Mouse (Mus musculus) limb, embryonic 11.5 days (tissue): ENCODE data around the gene Crlf1. TPM values are rescaled to one million over a fixed set of nuclear protein-coding genes. Genes with fewer than 3 reads are reported as not detected.

ENCODE experiments used
- ATAC-seq: fragments of 200-750 bp; cut with Nextera tagmentation; 2 replicates; pipeline ENCODE4 v1.8.0; 2017; ENCODE audit warnings: low read depth; ENCODE audit not compliant: insufficient number of reproducible peaks, low FRiP score, low TSS enrichment
- DNase-seq: peaks from one replicate; pipeline ENCODE4 v3.0.0-alpha.2; 2015; ENCODE audit warnings: low spot score
- H3K27ac ChIP-seq: fragments of 300-500 bp; sonication (generic); replicated peaks from 2 replicates; pipeline ENCODE4 v1.5.1; 2014; ENCODE audit warnings: low read depth, mild to moderate bottlenecking, low read length
- H3K27me3 ChIP-seq: fragments of 300-500 bp; sonication (generic); 2 replicates; pipeline ENCODE4 v1.6.1; 2014; ENCODE audit warnings: mild to moderate bottlenecking, low read length, mixed read lengths; ENCODE audit not compliant: control insufficient read depth, insufficient read depth
- H3K36me3 ChIP-seq: fragments of 300-500 bp; sonication (generic); 2 replicates; pipeline ENCODE4 v1.6.1; 2014; ENCODE audit warnings: mild to moderate bottlenecking, low read length, moderate library complexity, mixed read lengths; ENCODE audit not compliant: control insufficient read depth, insufficient read depth
- H3K4me1 ChIP-seq: fragments of 300-500 bp; sonication (generic); 2 replicates; pipeline ENCODE4 v1.6.1; 2014; ENCODE audit warnings: low read length, mixed read lengths; ENCODE audit not compliant: control insufficient read depth, insufficient read depth
- H3K4me2 ChIP-seq: fragments of 300-500 bp; sonication (generic); 2 replicates; pipeline ENCODE4 v1.6.1; 2014; ENCODE audit warnings: low read depth, mild to moderate bottlenecking, moderate library complexity; ENCODE audit not compliant: severe bottlenecking
- H3K4me3 ChIP-seq: fragments of 300-500 bp; sonication (generic); 2 replicates; pipeline ENCODE4 v1.5.1; 2014; ENCODE audit warnings: low read depth, low read length
- H3K9ac ChIP-seq: fragments of 300-500 bp; sonication (generic); 2 replicates; pipeline ENCODE4 v1.6.1; 2014; ENCODE audit warnings: mild to moderate bottlenecking, low read length
- H3K9me3 ChIP-seq: fragments of 300-500 bp; sonication (generic); 2 replicates; pipeline ENCODE4 v1.6.1; 2016; ENCODE audit warnings: low read length; ENCODE audit not compliant: control insufficient read depth
- WGBS: fragments of 180-500 bp; shearing (Covaris S2); extraction: QIAGEN DNeasy Blood & Tissue Kit; methylation state at CpG from one replicate; pipeline ENCODE4 v1.1.7; 2014; 5-methylcytosine and 5-hydroxymethylcytosine counted together
- polyA plus RNA-seq: library from polyadenylated mRNA; unstranded; fragments of >200 nt; fragmentation: Nextera tagmentation; extraction: Ambion mirVana; gene quantifications from 2 replicates; pipeline ENCODE4 v1.2.1, GENCODE M21; 2014

Crlf1 gene
- polyA plus RNA-seq, 1 experiment from 2014 or later, result 85.8 TPM

GRCm38 (mm10) chr8:70547762-70548161 is 54.8 kb downstream of the Crlf1 start:
- ATAC-seq (no peak), DNase-seq (no peak)
- 92% methylated on average over 6 of the region's 6 CpGs for WGBS
- no peaks in the 10 kb centered on the region for H3K4me1 ChIP-seq
- H3K9me3 ChIP-seq, result no peaks in the 10 kb centered on the region
- H3K4me3 ChIP-seq, result no peak overlapping the region
- no peak overlapping the region for H3K9ac ChIP-seq
- no peak overlapping the region for H3K27ac ChIP-seq
- no peaks in the 10 kb centered on the region for H3K27me3 ChIP-seq
- no peaks in the 10 kb centered on the region; the same call in 1 of the 2 replicates for H3K36me3 ChIP-seq
- no peak overlapping the region for H3K4me2 ChIP-seq

- 91% methylated on average over 10 of the region's 10 CpGs for WGBS
- ATAC-seq (no peak), DNase-seq (no peak)
- Histone ChIP-seq H3K4me1 (no peaks in the 10 kb centered on the region), H3K9me3 (no peaks in the 10 kb centered on the region), H3K4me2 (no peak overlapping the region), H3K27ac (no peak overlapping the region), H3K36me3 (no peaks in the 10 kb centered on the region), H3K4me3 (no peak overlapping the region), H3K9ac (no peak overlapping the region), H3K27me3 (no peaks in the 10 kb centered on the region)
These were observed 56.6 kb downstream of the Crlf1 start for GRCm38 (mm10) chr8:70549412-70550184.

GRCm38 (mm10) chr8:70551558-70552161 is 58.7 kb downstream of the Crlf1 start:
- Histone ChIP-seq H3K27me3 (no peaks in the 10 kb centered on the region), H3K4me2 (no peak overlapping the region), H3K9ac (no peak overlapping the region), H3K9me3 (no peaks in the 10 kb centered on the region), H3K4me3 (no peak overlapping the region), H3K4me1 (no peaks in the 10 kb centered on the region), H3K27ac (no peak overlapping the region), H3K36me3 (no peaks in the 10 kb centered on the region)
- DNase-seq (no peak), ATAC-seq (no peak)
- WGBS, result 77% methylated on average over 3 of the region's 3 CpGs

GRCm38 (mm10) chr8:70552836-70553235 is 59.9 kb downstream of the Crlf1 start:
- H3K9me3 ChIP-seq, result no peaks in the 10 kb centered on the region
- no peaks in the 10 kb centered on the region for H3K4me1 ChIP-seq
- H3K4me2 ChIP-seq, result no peak overlapping the region
- DNase-seq, result no peak
- no peak for ATAC-seq
- H3K27ac ChIP-seq, result no peak overlapping the region
- H3K4me3 ChIP-seq, result no peak overlapping the region
- no peak overlapping the region for H3K9ac ChIP-seq
- no peaks in the 10 kb centered on the region for H3K27me3 ChIP-seq
- no peaks in the 10 kb centered on the region for H3K36me3 ChIP-seq
- WGBS, result 67% methylated on average over 1 of the region's 1 CpGs

Other genes starting within 250 kb of the Crlf1 start
- 75.2 and 78.6 TPM in 2 replicates for gene Homer3, start 210.3 kb upstream of the Crlf1 start, polyA plus RNA-seq
- gene Ddx49, start 190.7 kb upstream of the Crlf1 start, polyA plus RNA-seq, result 55.8 and 62.1 TPM in 2 replicates
- 263 and 281 TPM in 2 replicates for gene Cope, start 190.6 kb upstream of the Crlf1 start, polyA plus RNA-seq
- 4.7 and 6.0 TPM in 2 replicates for gene Cers1, start 177.4 kb upstream of the Crlf1 start, polyA plus RNA-seq
- gene Gdf1, start 163.3 kb upstream of the Crlf1 start, polyA plus RNA-seq, result 2.9 and 4.2 TPM in 2 replicates
- 23.2 and 25.1 TPM in 2 replicates for gene Upf1, start 139.9 kb upstream of the Crlf1 start, polyA plus RNA-seq
- 0.43 and 0.50 TPM in 2 replicates for gene Comp, start 119.6 kb upstream of the Crlf1 start, polyA plus RNA-seq
- gene Crtc1, start 53.6 kb upstream of the Crlf1 start, polyA plus RNA-seq, result 16.6 and 19.8 TPM in 2 replicates
- 18.9 and 21.7 TPM in 2 replicates for gene Klhl26, start 16.2 kb upstream of the Crlf1 start, polyA plus RNA-seq
- 20.0 and 20.8 TPM in 2 replicates for gene Tmem59l, start 5.8 kb upstream of the Crlf1 start, polyA plus RNA-seq
- 126 and 138 TPM in 2 replicates for gene Rex1bd, start 13.6 kb downstream of the Crlf1 start, polyA plus RNA-seq
- 926 and 927 TPM in 2 replicates for gene Uba52, start 17.6 kb downstream of the Crlf1 start, polyA plus RNA-seq
- 221 and 233 TPM in 2 replicates for gene Fkbp8, start 34.6 kb downstream of the Crlf1 start, polyA plus RNA-seq
- gene Kxd1, start 34.8 kb downstream of the Crlf1 start, polyA plus RNA-seq, result 47.0 and 47.6 TPM in 2 replicates
- gene Ell, start 46.3 kb downstream of the Crlf1 start, polyA plus RNA-seq, result 19.5 and 20.1 TPM in 2 replicates
- gene Isyna1, start 101.2 kb downstream of the Crlf1 start, polyA plus RNA-seq, result 100 and 114 TPM in 2 replicates
- gene Ssbp4, start 115.7 kb downstream of the Crlf1 start, polyA plus RNA-seq, result 167 and 177 TPM in 2 replicates
- gene Lrrc25, start 123.0 kb downstream of the Crlf1 start, polyA plus RNA-seq, result 0.57 TPM in 2 replicates
- 0.15 TPM in 1 of 2 replicates, not detected in the other for gene Gdf15, start 139.3 kb downstream of the Crlf1 start, polyA plus RNA-seq
- gene Pgpep1, start 167.2 kb downstream of the Crlf1 start, polyA plus RNA-seq, result 48.9 and 59.4 TPM in 2 replicates
- gene Lsm4, start 180.1 kb downstream of the Crlf1 start, polyA plus RNA-seq, result 356 and 388 TPM in 2 replicates
- gene Jund, start 205.8 kb downstream of the Crlf1 start, polyA plus RNA-seq, result 104 and 109 TPM in 2 replicates
- gene Iqcn, start 210.3 kb downstream of the Crlf1 start, polyA plus RNA-seq, result not detected in 2 replicates
- not detected in 2 replicates for gene Gm3336, start 225.4 kb downstream of the Crlf1 start, polyA plus RNA-seq
- gene Pde4c, start 230.6 kb downstream of the Crlf1 start, polyA plus RNA-seq, result 0.08 and 0.13 TPM in 2 replicates